Mouse (Mus musculus) MEL (cell line): ENCODE measurements around the gene Eva1b.

Experiments used
- CHD1 ChIP-seq: IDR thresholded peaks from 2 replicates; pipeline ENCODE4 v1.6.1; 2012; ENCODE audit warnings: low read depth, mild to moderate bottlenecking, inconsistent platforms, low read length, improper control_type of control experiment
- CTCF ChIP-seq, 3 experiments: IDR thresholded peaks in 2 of 3; conservative IDR thresholded peaks in 1 of 3; 2 replicates each; pipeline ENCODE4 v1.5.1; 2011 to 2012; ENCODE audit warnings: low read length in 3 of 3, low read depth in 2 of 3, mild to moderate bottlenecking in 2 of 3, improper control_type of control experiment in 1 of 3, inconsistent platforms in 1 of 3, mixed read lengths in 1 of 3, moderate library complexity in 1 of 3; ENCODE audit not compliant: control insufficient read depth in 1 of 3, insufficient read depth in 1 of 3, poor library complexity in 1 of 3, severe bottlenecking in 1 of 3
- ELF1 ChIP-seq: IDR thresholded peaks from 2 replicates; pipeline ENCODE4 v1.6.1; 2014; ENCODE audit warnings: low read depth, mild to moderate bottlenecking, inconsistent platforms, low read length, improper control_type of control experiment, moderate library complexity
- EP300 ChIP-seq, 2 experiments: IDR thresholded peaks; 2 replicates each; pipeline ENCODE4 v1.6.1; 2011; ENCODE audit warnings: improper control_type of control experiment in 2 of 2, low read length in 2 of 2, low read depth in 1 of 2, mild to moderate bottlenecking in 1 of 2
- GATA1 ChIP-seq: IDR thresholded peaks from 2 replicates; pipeline ENCODE4 v1.6.1; 2011; ENCODE audit warnings: low read depth, low read length, improper control_type of control experiment
- MAZ ChIP-seq: IDR thresholded peaks from 2 replicates; pipeline ENCODE4 v1.6.1; 2012; ENCODE audit warnings: low read depth, mild to moderate bottlenecking, inconsistent platforms, low read length, improper control_type of control experiment
- NELFE ChIP-seq: IDR thresholded peaks from 2 replicates; pipeline ENCODE4 v1.6.1; 2011; ENCODE audit warnings: low read depth, low read length, improper control_type of control experiment
- POLR2A ChIP-seq, 2 experiments: IDR thresholded peaks; 2 replicates each; pipeline ENCODE4 v1.6.1; 2011 to 2012; ENCODE audit warnings: low read length in 2 of 2, mild to moderate bottlenecking in 2 of 2, control low read depth in 1 of 2, improper control_type of control experiment in 1 of 2, low read depth in 1 of 2, moderate library complexity in 1 of 2; ENCODE audit not compliant: control insufficient read depth in 1 of 2, insufficient read depth in 1 of 2, poor library complexity in 1 of 2
- SIN3A ChIP-seq: IDR thresholded peaks from 2 replicates; pipeline ENCODE4 v1.6.1; 2012; ENCODE audit warnings: low read length, improper control_type of control experiment, inconsistent platforms
- TCF12 ChIP-seq: IDR thresholded peaks from 2 replicates; pipeline ENCODE4 v1.6.1; 2014; ENCODE audit warnings: low read depth, mild to moderate bottlenecking, inconsistent platforms, low read length, improper control_type of control experiment, moderate library complexity
- USF1 ChIP-seq: IDR thresholded peaks from 2 replicates; pipeline ENCODE4 v1.6.1; 2014; ENCODE audit warnings: low read depth, mild to moderate bottlenecking, inconsistent platforms, low read length, improper control_type of control experiment, moderate library complexity
- ZNF384 ChIP-seq: IDR thresholded peaks from 2 replicates; pipeline ENCODE4 v1.6.1; 2012; ENCODE audit warnings: low read depth, mild to moderate bottlenecking, inconsistent platforms, low read length, improper control_type of control experiment

DNA sequence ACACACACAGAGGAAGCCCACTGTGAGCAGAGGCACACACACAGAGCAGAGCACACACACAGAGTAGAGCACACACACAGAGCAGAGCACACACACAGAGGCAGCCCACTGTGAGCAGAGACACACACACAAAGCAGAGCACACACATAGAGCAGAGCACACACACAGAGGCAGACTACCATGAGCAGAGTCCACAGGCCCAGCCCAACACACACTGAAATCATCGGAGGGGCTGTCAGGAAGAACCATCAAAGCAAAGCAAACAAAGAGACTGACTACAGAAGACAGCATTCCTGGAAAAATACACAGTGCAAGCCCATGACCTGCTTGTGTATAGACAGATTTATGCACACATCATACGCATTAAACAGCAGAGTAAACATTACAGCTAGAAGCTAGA lies 8.3 kb downstream of the Eva1b start:
- TF ChIP-seq CTCF (IDR thresholded peaks at IDR 0.05 in 2 of 3, conservative IDR thresholded peaks at IDR 0.05 in 1 of 3; ENCODE audit: control insufficient read depth in 1 of 3, insufficient read depth in 1 of 3, low read depth in 2 of 3, low read length in 3 of 3, poor library complexity in 1 of 3, severe bottlenecking in 1 of 3) (no peak), TCF12 (no peak), MAZ (no peak), GATA1 (no peak), EP300 (IDR thresholded peaks at IDR 0.05; ENCODE audit: low read depth in 1 of 2, low read length in 2 of 2) (no peak), POLR2A (IDR thresholded peaks at IDR 0.05; ENCODE audit: control insufficient read depth in 1 of 2, insufficient read depth in 1 of 2, low read depth in 1 of 2, low read length in 2 of 2, poor library complexity in 1 of 2) (no peak), NELFE (no peak), SIN3A (no peak), USF1 (no peak), ELF1 (no peak), CHD1 (no peak), ZNF384 (no peak)
